Mouse (Mus musculus) right cerebral cortex, postnatal 14 days (tissue): ENCODE results near the gene Nqo2.
A peak's percentile ranks its signal among the peaks of the same experiment; 100 is the strongest.
"Not testable (repeated sequence)": the region's sequence is repeated elsewhere in the genome, so short reads cannot be mapped to it uniquely, and the experiment has no call there.

ENCODE experiments used
- DNase-seq: peaks from one replicate; pipeline ENCODE4 v3.0.0; 2022

Nqo2 gene

GRCm38 (mm10) chr13:33964206-33965046, at the start of gene Nqo2:
TSS of gene Nqo2 (plus strand) at chr13:33964687.
- DNase-seq, result peak; percentile 49

GRCm38 (mm10) chr13:33921041-33921440, 43.4 kb upstream of the Nqo2 start:
- DNase-seq, result no peak

- no peak for DNase-seq
Measured at GRCm38 (mm10) chr13:33921699-33922098, 42.8 kb upstream of the Nqo2 start.

GRCm38 (mm10) chr13:33930281-33930680, 34.2 kb upstream of the Nqo2 start:
- no peak for DNase-seq

GRCm38 (mm10) chr13:33930912-33931311, 33.6 kb upstream of the Nqo2 start:
- DNase-seq, result no peak

- no peak for DNase-seq
Measured at GRCm38 (mm10) chr13:33934743-33935142, 29.7 kb upstream of the Nqo2 start.

- DNase-seq, result peak; percentile 61
Measured at GRCm38 (mm10) chr13:33935465-33936181, 28.9 kb upstream of the Nqo2 start.

- DNase-seq, result no peak
Measured at GRCm38 (mm10) chr13:33937151-33937550, 27.3 kb upstream of the Nqo2 start.

GRCm38 (mm10) chr13:33937587-33937986, 26.9 kb upstream of the Nqo2 start:
- DNase-seq, result not testable (repeated sequence)

GRCm38 (mm10) chr13:33941288-33941808, 23.1 kb upstream of the Nqo2 start:
- DNase-seq, result no peak

- peak; percentile 40 for DNase-seq
Measured at GRCm38 (mm10) chr13:33942212-33942779, 22.2 kb upstream of the Nqo2 start.

- no peak for DNase-seq
Measured at GRCm38 (mm10) chr13:33951308-33952074, 13.0 kb upstream of the Nqo2 start.

GRCm38 (mm10) chr13:33952075-33952449, 12.4 kb upstream of the Nqo2 start:
- no peak for DNase-seq

- DNase-seq, result no peak
Measured at GRCm38 (mm10) chr13:33952947-33953346, 11.5 kb upstream of the Nqo2 start.

GRCm38 (mm10) chr13:33956571-33957421, 7.7 kb upstream of the Nqo2 start:
- no peak for DNase-seq

- no peak for DNase-seq
Measured at GRCm38 (mm10) chr13:33959771-33960170, 4.7 kb upstream of the Nqo2 start.

GRCm38 (mm10) chr13:33965056-33966024, 853 bp downstream of the Nqo2 start:
- DNase-seq, result no peak

- DNase-seq, result no peak
Measured at GRCm38 (mm10) chr13:33966025-33966412, 1.5 kb downstream of the Nqo2 start.

- no peak for DNase-seq
Measured at GRCm38 (mm10) chr13:33966574-33966973, 2.1 kb downstream of the Nqo2 start.

GRCm38 (mm10) chr13:33989625-33990024, 25.1 kb downstream of the Nqo2 start:
- DNase-seq, result no peak

- DNase-seq, result peak; percentile 77
Measured at GRCm38 (mm10) chr13:33995197-33995596, 30.7 kb downstream of the Nqo2 start.
